Mouse (Mus musculus): ENCODE measurements around the gene Notch3.

DNA sequence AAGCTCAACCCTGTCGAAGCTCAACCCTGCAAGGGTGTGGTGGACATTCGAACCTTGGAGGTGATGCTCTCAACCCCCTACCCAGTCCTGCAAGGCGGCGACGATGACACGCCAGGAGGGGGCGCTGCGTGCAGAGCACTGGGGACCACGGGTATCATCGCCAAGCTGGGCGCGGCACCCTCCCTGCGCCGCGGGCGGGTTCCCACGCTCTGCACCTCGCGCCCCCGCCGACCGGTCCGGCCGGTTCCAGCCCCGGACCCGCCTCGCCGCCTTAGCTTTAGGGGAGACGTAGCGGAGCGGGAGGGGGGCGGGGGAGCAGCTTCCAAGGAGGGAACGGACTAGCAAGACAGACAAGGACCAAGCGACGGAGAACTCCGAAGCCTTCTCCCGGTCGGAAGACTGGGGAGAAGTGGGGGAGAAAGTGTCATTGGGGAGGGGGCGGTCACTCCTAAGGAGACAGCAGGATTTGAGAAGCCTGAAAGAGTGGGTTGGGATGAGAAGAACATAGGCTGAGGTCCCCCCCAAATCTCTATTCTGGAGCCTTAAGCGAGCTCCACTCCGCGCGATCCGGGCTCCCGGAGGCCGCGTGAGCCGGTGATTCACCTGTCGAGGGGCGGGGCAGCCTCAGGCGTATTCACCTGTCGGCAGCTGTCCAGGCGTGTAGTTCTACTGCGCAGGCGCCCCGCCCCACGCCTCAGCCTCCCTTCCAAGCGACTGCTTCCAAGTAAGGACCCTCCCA, 4.4 kb downstream of the Notch3 start:
- TF ChIP-seq POLR2A (IDR thresholded peaks at IDR 0.05; ENCODE audit: insufficient read depth, low read length) (no peak), CTCF (IDR thresholded peaks at IDR 0.05; ENCODE audit: low read depth, low read length) (peak; percentile 79)
